Mouse (Mus musculus): ENCODE data around the gene Zfp607b.

Zfp607b gene

GRCm38 (mm10) chr7:27688815-27689612, at the start of gene Zfp607b:
TSS of gene Zfp607b (plus strand) at chr7:27689340.
- DNase-seq (ENCODE audit: low read depth, low spot score), result peak; percentile 87

GRCm38 (mm10) chr7:27644471-27644870, 44.7 kb upstream of the Zfp607b start:
- DNase-seq (ENCODE audit: low read depth, low spot score), result no peak

- no peak for DNase-seq (ENCODE audit: low read depth, low spot score)
Observed at GRCm38 (mm10) chr7:27646516-27646915, 42.6 kb upstream of the Zfp607b start.

- DNase-seq (ENCODE audit: low read depth, low spot score), result no peak
Observed at GRCm38 (mm10) chr7:27647281-27648002, 41.7 kb upstream of the Zfp607b start.

- no peak for DNase-seq (ENCODE audit: low read depth, low spot score)
Observed at GRCm38 (mm10) chr7:27649723-27650122, 39.4 kb upstream of the Zfp607b start.

GRCm38 (mm10) chr7:27650949-27651348, 38.2 kb upstream of the Zfp607b start:
- DNase-seq (ENCODE audit: low read depth, low spot score), result peak; percentile 66

- DNase-seq (ENCODE audit: low read depth, low spot score), result no peak
Observed at GRCm38 (mm10) chr7:27653681-27654437, 35.3 kb upstream of the Zfp607b start, which contains the start of gene Ttc9b. TSS of gene Ttc9b (plus strand) at chr7:27653915.

- no peak for DNase-seq (ENCODE audit: low read depth, low spot score)
Observed at GRCm38 (mm10) chr7:27654607-27655276, 34.4 kb upstream of the Zfp607b start.

- DNase-seq (ENCODE audit: low read depth, low spot score), result no peak
Observed at GRCm38 (mm10) chr7:27655545-27655944, 33.6 kb upstream of the Zfp607b start.

- DNase-seq (ENCODE audit: low read depth, low spot score), result no peak
Observed at GRCm38 (mm10) chr7:27656600-27656999, 32.5 kb upstream of the Zfp607b start.

- no peak for DNase-seq (ENCODE audit: low read depth, low spot score)
Observed at GRCm38 (mm10) chr7:27657824-27658395, 31.2 kb upstream of the Zfp607b start.

- DNase-seq (ENCODE audit: low read depth, low spot score), result no peak
Observed at GRCm38 (mm10) chr7:27658712-27659663, 30.2 kb upstream of the Zfp607b start.

- no peak for DNase-seq (ENCODE audit: low read depth, low spot score)
Observed at GRCm38 (mm10) chr7:27662038-27662437, 27.1 kb upstream of the Zfp607b start.

GRCm38 (mm10) chr7:27673064-27673574, 16.0 kb upstream of the Zfp607b start:
- no peak for DNase-seq (ENCODE audit: low read depth, low spot score)

GRCm38 (mm10) chr7:27673575-27674131, 15.5 kb upstream of the Zfp607b start:
- no peak for DNase-seq (ENCODE audit: low read depth, low spot score)

GRCm38 (mm10) chr7:27674195-27674521, 15.0 kb upstream of the Zfp607b start:
- no peak for DNase-seq (ENCODE audit: low read depth, low spot score)

GRCm38 (mm10) chr7:27674522-27675221, 14.5 kb upstream of the Zfp607b start, which contains the start of gene Map3k10:
TSS of gene Map3k10 (minus strand) at chr7:27674598.
- peak; percentile 90 for DNase-seq (ENCODE audit: low read depth, low spot score)

GRCm38 (mm10) chr7:27675222-27675612, 13.9 kb upstream of the Zfp607b start:
- DNase-seq (ENCODE audit: low read depth, low spot score), result no peak

GRCm38 (mm10) chr7:27683218-27683617, 5.9 kb upstream of the Zfp607b start:
- DNase-seq (ENCODE audit: low read depth, low spot score), result no peak
